8 mouse cellular contexts compared by ENCODE assay signal in the genomic region with DNA sequence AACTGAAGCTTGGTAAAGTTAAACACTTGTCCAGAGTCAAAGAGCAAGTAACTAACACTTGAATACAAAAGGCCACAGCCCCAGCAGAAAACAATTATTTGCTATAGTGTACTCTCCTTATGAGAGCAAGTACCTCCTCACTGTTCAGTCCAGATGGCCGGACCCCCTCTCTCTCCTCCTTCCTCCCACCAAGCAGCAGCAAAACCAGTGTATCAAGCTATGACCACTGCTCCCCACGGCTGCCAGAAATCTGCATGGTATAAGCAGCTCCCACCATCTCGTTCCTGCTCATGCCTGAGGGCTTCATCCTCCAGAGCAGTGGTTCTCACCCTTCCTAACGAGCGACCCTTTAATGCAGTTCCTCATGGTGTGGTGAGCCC. TPM values are rescaled to one million over a fixed set of nuclear protein-coding genes. Genes with fewer than 3 reads are reported as not detected.
DNase-seq lines count a peak whose midpoint lies in the region; ATAC-seq and TF ChIP-seq lines count a peak whose summit lies in the region.

No protein-coding gene starts in this region.

- H3K4me3 ChIP-seq in kidney, adult 2 months (ENCODE audit: insufficient read depth, low read depth, low read length) = no peak overlapping the region
- no peak overlapping the region for H3K4me3 ChIP-seq in ES-E14 (ENCODE audit: insufficient read depth in 1 of 2, low read depth in 1 of 2, low read length in 2 of 2, poor library complexity in 1 of 2, severe bottlenecking in 1 of 2)
- no peak overlapping the region for H3K4me3 ChIP-seq in embryonic facial prominence, embryonic 11.5 days (ENCODE audit: low read depth, low read length)
- H3K4me3 ChIP-seq in liver, embryonic 12.5 days = no peak overlapping the region

- 38% methylated on average over 5 of the region's 5 CpGs for WGBS in kidney, adult 2 months
- 51% methylated on average over 5 of the region's 5 CpGs for WGBS in embryonic facial prominence, embryonic 11.5 days
- 55% methylated on average over 5 of the region's 5 CpGs for WGBS in liver, embryonic 12.5 days (ENCODE audit: insufficient replicate concordance)

- H3K4me1 ChIP-seq in kidney, adult 2 months (ENCODE audit: control insufficient read depth, insufficient read depth, low read length) = peaks cover 56% of the 10 kb centered on the region
- peaks cover 22 to 29% of the 10 kb centered on the region in 2 experiments for H3K4me1 ChIP-seq in ES-E14 (ENCODE audit: control insufficient read depth in 2 of 2, insufficient read depth in 2 of 2, low read length in 2 of 2, poor library complexity in 1 of 2)
- H3K4me1 ChIP-seq in embryonic facial prominence, embryonic 11.5 days (ENCODE audit: control insufficient read depth, insufficient read depth, low read length) = peaks cover 8% of the 10 kb centered on the region
- peaks cover 94% of the 10 kb centered on the region for H3K4me1 ChIP-seq in liver, embryonic 12.5 days

- ATAC-seq in embryonic facial prominence, embryonic 11.5 days (replicated peaks; ENCODE audit: insufficient number of reproducible peaks, low FRiP score, low TSS enrichment, low read depth) = no peak
- no peak for ATAC-seq in liver, embryonic 12.5 days

- TF ChIP-seq CTCF in kidney, adult 2 months (conservative IDR thresholded peaks at IDR 0.05; ENCODE audit: insufficient read depth, insufficient read length, low read depth, low read length) = no peak

- in situ Hi-C loops in ES-E14 (cut with MboI; ENCODE audit: low sequenced_read_pairs in 2 of 2, unreplicated experiment in 2 of 2) = no loop called here

- H3K27ac ChIP-seq in kidney, adult 2 months (ENCODE audit: insufficient read depth, low read depth, low read length) = peak overlapping the region; percentile 63
- peak overlapping the region; percentile 65 for H3K27ac ChIP-seq in ES-E14 (ENCODE audit: insufficient read depth, low read depth, low read length, poor library complexity, severe bottlenecking)
- peak overlapping the region; percentile 41 for H3K27ac ChIP-seq in embryonic facial prominence, embryonic 11.5 days (replicated peaks; ENCODE audit: low read depth, low read length)
- H3K27ac ChIP-seq in liver, embryonic 12.5 days = peak overlapping the region; percentile 84

- no peaks in the 10 kb centered on the region for H3K36me3 ChIP-seq in kidney, adult 2 months (ENCODE audit: control insufficient read depth, insufficient read depth, low read length)
- H3K36me3 ChIP-seq in ES-E14 (ENCODE audit: control insufficient read depth, insufficient read depth, low read length, poor library complexity, severe bottlenecking) = no peaks in the 10 kb centered on the region
- H3K36me3 ChIP-seq in embryonic facial prominence, embryonic 11.5 days (replicated peaks; ENCODE audit: control insufficient read depth, insufficient read depth, low read depth, low read length) = no peaks in the 10 kb centered on the region
- peaks cover 31% of the 10 kb centered on the region for H3K36me3 ChIP-seq in liver, embryonic 12.5 days

- H3K9me3 ChIP-seq in ES-E14 (ENCODE audit: control insufficient read depth, insufficient read depth, low read depth, low read length) = no peaks in the 10 kb centered on the region
- H3K9me3 ChIP-seq in embryonic facial prominence, embryonic 11.5 days (replicated peaks; ENCODE audit: control insufficient read depth, low read length) = no peaks in the 10 kb centered on the region
- no peaks in the 10 kb centered on the region for H3K9me3 ChIP-seq in liver, embryonic 12.5 days (replicated peaks)

- no peak overlapping the region for H3K4me2 ChIP-seq in embryonic facial prominence, embryonic 11.5 days (ENCODE audit: low read depth, low read length)
- H3K4me2 ChIP-seq in liver, embryonic 12.5 days = peak overlapping the region; percentile 43

- no peak overlapping the region; the same call in 1 of the 2 replicates for H3K9ac ChIP-seq in ES-E14 (ENCODE audit: insufficient read depth, low read depth, low read length, poor library complexity, severe bottlenecking)
- no peak overlapping the region for H3K9ac ChIP-seq in embryonic facial prominence, embryonic 11.5 days (replicated peaks; ENCODE audit: low read length)
- peak overlapping the region; percentile 47 for H3K9ac ChIP-seq in liver, embryonic 12.5 days

- H3K27me3 ChIP-seq in kidney, adult 2 months (replicated peaks; ENCODE audit: control insufficient read depth, insufficient read depth, low read length) = no peaks in the 10 kb centered on the region
- H3K27me3 ChIP-seq in embryonic facial prominence, embryonic 11.5 days (ENCODE audit: control insufficient read depth, insufficient read depth, low read length) = no peaks in the 10 kb centered on the region
- no peaks in the 10 kb centered on the region for H3K27me3 ChIP-seq in liver, embryonic 12.5 days (replicated peaks)

- DNase-seq in kidney, adult 2 months = no peak
- DNase-seq in kidney, adult 8-10 months = no peak
- DNase-seq in ES-E14 (ENCODE audit: low read depth, low spot score) = no peak
- DNase-seq in embryonic facial prominence, embryonic 11.5 days (ENCODE audit: low spot score) = no peak
- DNase-seq in ovary, postnatal 14 days (ENCODE audit: low spot score) = no peak
- no peak for DNase-seq in urinary bladder, postnatal 10 days (ENCODE audit: low spot score)
- no peak for DNase-seq in urinary bladder, adult 18-20 months (ENCODE audit: low spot score in 2 of 2)

- TF ChIP-seq POLR2A in kidney, adult 2 months (IDR thresholded peaks at IDR 0.05; ENCODE audit: low read depth, low read length) = no peak

TF ChIP-seq in ES-E14, 5 proteins besides CTCF, POLR2A, EP300 and RAD21:
- TF ChIP-seq ZNF384 (IDR thresholded peaks at IDR 0.05; ENCODE audit: low read depth, low read length) (no peak), HCFC1 (IDR thresholded peaks at IDR 0.05; ENCODE audit: borderline replicate concordance, insufficient read depth, low read length) (no peak), MAFK (IDR thresholded peaks at IDR 0.05; ENCODE audit: insufficient read depth, low read depth, low read length) (no peak), ZC3H11A (IDR thresholded peaks at IDR 0.05; ENCODE audit: borderline replicate concordance, low read depth, low read length) (no peak), CHD2 (IDR thresholded peaks at IDR 0.05; ENCODE audit: low read depth, low read length) (no peak)

RNA-seq across cellular contexts. Expression of gene Bcl2l1, which starts 26.4 kb away (rescaled TPM):
- polyA plus RNA-seq in kidney, adult 2 months (2012; rRNA removed) = 126 and 129 TPM in 2 replicates
- total RNA-seq in ES-E14 (2012; rRNA removed) = 24.9 and 34.9 TPM in 2 replicates
- 100 and 107 TPM in 2 replicates for polyA plus RNA-seq in embryonic facial prominence, embryonic 11.5 days (2014; fragmentation: Nextera tagmentation; extraction: Ambion mirVana)
- polyA plus RNA-seq in liver, embryonic 12.5 days (2016; fragmentation: Nextera tagmentation; extraction: Ambion mirVana) = 127 and 137 TPM in 2 replicates

RNA-seq across cellular contexts. Expression of gene Tpx2, which starts 42.7 kb away (rescaled TPM):
- polyA plus RNA-seq in kidney, adult 2 months (2012; rRNA removed) = 0.22 and 0.39 TPM in 2 replicates
- total RNA-seq in ES-E14 (2012; rRNA removed) = 63.2 and 77.8 TPM in 2 replicates
- 170 and 190 TPM in 2 replicates for polyA plus RNA-seq in embryonic facial prominence, embryonic 11.5 days (2014; fragmentation: Nextera tagmentation; extraction: Ambion mirVana)
- polyA plus RNA-seq in liver, embryonic 12.5 days (2016; fragmentation: Nextera tagmentation; extraction: Ambion mirVana) = 88.0 and 89.9 TPM in 2 replicates

RNA-seq across cellular contexts. Expression of gene Cox4i2, which starts 51.1 kb away (rescaled TPM):
- polyA plus RNA-seq in kidney, adult 2 months (2012; rRNA removed) = 2.9 and 3.1 TPM in 2 replicates
- total RNA-seq in ES-E14 (2012; rRNA removed) = 1.7 and 2.3 TPM in 2 replicates
- 9.8 and 11.1 TPM in 2 replicates for polyA plus RNA-seq in embryonic facial prominence, embryonic 11.5 days (2014; fragmentation: Nextera tagmentation; extraction: Ambion mirVana)
- polyA plus RNA-seq in liver, embryonic 12.5 days (2016; fragmentation: Nextera tagmentation; extraction: Ambion mirVana) = 2.5 and 3.4 TPM in 2 replicates

Comparison
In these comparisons a context has a peak if more than half of its experiments do, and no peak if none do; other contexts are left out.
1. RNA of gene Tpx2, which starts 42.7 kb away (polyA plus RNA-seq): 170 to 190 TPM in embryonic facial prominence, embryonic 11.5 days and 88.0 to 89.9 TPM in liver, embryonic 12.5 days; 0.22 to 0.39 TPM in kidney, adult 2 months; every median in the first group is over 10 times any median in the second.
2. Peak in every context shown above with its lines, with median percentiles within 50 percentile points of each other: H3K27ac ChIP-seq.